Mouse (Mus musculus): ENCODE data around the gene Shisa2. TPM values are rescaled to one million over a fixed set of nuclear protein-coding genes. Genes with fewer than 3 reads are reported as not detected.

The Shisa2 gene
- total RNA-seq, 2 experiments from 2014 or later = 2.3 to 2.4 TPM

- peak in 1 of 2 experiments; percentile 46 for DNase-seq (ENCODE audit: low spot score in 2 of 2)
- intact Hi-C loops (cut with DNase I) = loop anchor here (5.0 to 10.0 kb wide), 2 partner anchors 97 to 314 kb away; no protein-coding TSS in a partner anchor
These were observed 2.7 kb downstream of the Shisa2 start for GRCm38 (mm10) chr14:59627823-59628222.

- intact Hi-C loops (cut with DNase I) = loop anchor here (5.0 to 10.0 kb wide), 2 partner anchors 95 to 313 kb away; no protein-coding TSS in a partner anchor
These were observed 4.2 kb downstream of the Shisa2 start for GRCm38 (mm10) chr14:59629308-59629707.

GRCm38 (mm10) chr14:59630096-59630495 is 5.0 kb downstream of the Shisa2 start:
- intact Hi-C loops (cut with DNase I) = no loop called here
- DNase-seq (ENCODE audit: low spot score in 2 of 2) = no peak

More at GRCm38 (mm10) chr14:59629308-59629707, 4.2 kb downstream of the Shisa2 start:
- no peak for DNase-seq (ENCODE audit: low spot score in 2 of 2)

GRCm38 (mm10) chr14:59632067-59632466 is 7.0 kb downstream of the Shisa2 start:
- DNase-seq (ENCODE audit: low spot score in 2 of 2) = no peak
- intact Hi-C loops (cut with DNase I) = no loop called here

GRCm38 (mm10) chr14:59633295-59633898 is 8.3 kb downstream of the Shisa2 start:
- intact Hi-C loops (cut with DNase I) = no loop called here
- no peak for DNase-seq (ENCODE audit: low spot score in 2 of 2)

GRCm38 (mm10) chr14:59633988-59634387 is 8.9 kb downstream of the Shisa2 start:
- intact Hi-C loops (cut with DNase I) = no loop called here
- no peak for DNase-seq (ENCODE audit: low spot score in 2 of 2)

- intact Hi-C loops (cut with DNase I) = no loop called here
These were observed 14.0 kb downstream of the Shisa2 start for GRCm38 (mm10) chr14:59638906-59639703.

GRCm38 (mm10) chr14:59641856-59642255 is 16.7 kb downstream of the Shisa2 start:
- intact Hi-C loops (cut with DNase I) = no loop called here
- DNase-seq (ENCODE audit: low spot score in 2 of 2) = no peak

More at GRCm38 (mm10) chr14:59638906-59639703, 14.0 kb downstream of the Shisa2 start:
- no peak for DNase-seq (ENCODE audit: low spot score in 2 of 2)

- intact Hi-C loops (cut with DNase I) = no loop called here
- peak in 1 of 2 experiments; percentile 16 for DNase-seq (ENCODE audit: low spot score in 2 of 2)
These were observed 18.5 kb downstream of the Shisa2 start for GRCm38 (mm10) chr14:59643582-59643981.

GRCm38 (mm10) chr14:59644166-59644565 is 19.1 kb downstream of the Shisa2 start:
- intact Hi-C loops (cut with DNase I) = no loop called here
- DNase-seq (ENCODE audit: low spot score in 2 of 2) = no peak

- DNase-seq (ENCODE audit: low spot score in 2 of 2) = no peak
These were observed 19.8 kb downstream of the Shisa2 start for GRCm38 (mm10) chr14:59644896-59645295.

GRCm38 (mm10) chr14:59646826-59647697 is 22.0 kb downstream of the Shisa2 start:
- no peak for DNase-seq (ENCODE audit: low spot score in 2 of 2)
- intact Hi-C loops (cut with DNase I) = no loop called here

More at GRCm38 (mm10) chr14:59644896-59645295, 19.8 kb downstream of the Shisa2 start:
- intact Hi-C loops (cut with DNase I) = no loop called here

- intact Hi-C loops (cut with DNase I) = no loop called here
These were observed 23.5 kb downstream of the Shisa2 start for GRCm38 (mm10) chr14:59648611-59649010.

GRCm38 (mm10) chr14:59649337-59649736 is 24.2 kb downstream of the Shisa2 start:
- DNase-seq (ENCODE audit: low spot score in 2 of 2) = no peak
- intact Hi-C loops (cut with DNase I) = no loop called here

More at GRCm38 (mm10) chr14:59648611-59649010, 23.5 kb downstream of the Shisa2 start:
- DNase-seq (ENCODE audit: low spot score in 2 of 2) = no peak

GRCm38 (mm10) chr14:59656591-59656990 is 31.5 kb downstream of the Shisa2 start:
- DNase-seq (ENCODE audit: low spot score in 2 of 2) = peak in 1 of 2 experiments; percentile 19
- intact Hi-C loops (cut with DNase I) = no loop called here

- no peak for DNase-seq (ENCODE audit: low spot score in 2 of 2)
- intact Hi-C loops (cut with DNase I) = no loop called here
These were observed 32.0 kb downstream of the Shisa2 start for GRCm38 (mm10) chr14:59657098-59657497.

- no peak for DNase-seq (ENCODE audit: low spot score in 2 of 2)
- intact Hi-C loops (cut with DNase I) = no loop called here
These were observed 47.9 kb downstream of the Shisa2 start for GRCm38 (mm10) chr14:59672893-59673515.

GRCm38 (mm10) chr14:59674556-59674955 is 49.4 kb downstream of the Shisa2 start:
- intact Hi-C loops (cut with DNase I) = no loop called here
- no peak for DNase-seq (ENCODE audit: low spot score in 2 of 2)

- intact Hi-C loops (cut with DNase I) = no loop called here
These were observed 50.2 kb downstream of the Shisa2 start for GRCm38 (mm10) chr14:59675330-59675729.

More at GRCm38 (mm10) chr14:59675330-59675729, 50.2 kb downstream of the Shisa2 start:
- DNase-seq (ENCODE audit: low spot score in 2 of 2) = no peak

All from left cerebral cortex, postnatal 25 days (tissue).